Mouse (Mus musculus): Measurements from ENCODE around the gene Il34. TPM values are rescaled to one million over a fixed set of nuclear protein-coding genes. Genes with fewer than 3 reads are reported as not detected.
A peak's percentile ranks its signal among the peaks of the same experiment; 100 is the strongest.

Gene Il34
- polyA plus RNA-seq, 1 experiment from 2014 or later = 5.3 TPM

DNA sequence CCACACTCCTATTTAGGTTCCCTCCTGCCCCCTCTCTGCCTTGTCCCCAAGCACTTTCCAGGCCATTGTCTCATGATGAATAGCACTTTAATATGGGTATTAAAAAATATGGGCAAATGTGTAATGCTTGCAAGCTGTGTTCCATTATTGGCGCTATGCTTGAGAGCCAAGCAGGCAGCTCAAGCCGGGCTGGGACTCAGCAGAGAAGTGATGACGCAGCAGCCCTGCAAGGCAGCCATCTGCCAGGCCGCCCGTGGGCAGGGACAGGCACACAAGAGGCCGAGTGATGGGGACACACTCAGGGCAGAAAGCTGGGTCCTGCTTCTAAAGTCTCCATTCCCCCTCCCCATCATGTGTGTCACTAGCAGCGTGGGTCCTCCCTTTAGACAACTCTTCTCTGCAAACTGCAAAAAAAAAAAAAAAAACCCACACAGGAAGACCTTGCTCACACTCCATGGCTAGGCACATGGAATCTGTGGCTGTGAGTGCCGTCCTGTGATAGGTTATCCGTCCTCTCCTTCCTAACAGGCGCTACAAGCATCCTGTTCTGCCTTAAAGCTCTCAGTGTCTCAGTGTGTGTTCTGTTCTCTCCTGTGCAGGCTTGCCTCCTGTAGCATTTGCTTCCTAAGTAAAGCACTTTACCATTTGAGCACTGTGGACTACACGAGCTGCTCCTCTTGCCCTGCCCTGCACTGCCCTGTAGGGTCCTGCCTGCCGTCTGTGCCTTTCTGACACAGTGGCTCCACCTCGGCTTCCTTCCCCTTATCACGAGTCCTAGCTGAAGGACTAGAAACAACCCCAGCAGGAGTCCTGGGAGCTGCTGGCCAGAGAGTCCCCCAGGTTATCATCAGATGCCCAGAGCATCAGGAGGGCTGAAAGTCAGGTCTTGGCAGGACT lies 100.1 kb downstream of the Il34 start:
- peak overlapping the region; percentile 82 for H3K27ac ChIP-seq (replicated peaks)
- no peak overlapping the region for H3K4me2 ChIP-seq (replicated peaks)
- no peaks in the 10 kb centered on the region for H3K27me3 ChIP-seq
- H3K4me1 ChIP-seq = peaks cover 78% of the 10 kb centered on the region
- ATAC-seq (ENCODE audit: insufficient number of reproducible peaks, low FRiP score, low TSS enrichment, low read depth) = 0 out of 2 replicates have a peak, but pooled peaks have one; percentile 48
- H3K9me3 ChIP-seq (replicated peaks) = no peaks in the 10 kb centered on the region
- no peaks in the 10 kb centered on the region for H3K36me3 ChIP-seq
- WGBS = 39% methylated on average over 14 of the region's 14 CpGs
- H3K9ac ChIP-seq = no peak overlapping the region
- H3K4me3 ChIP-seq (replicated peaks) = no peak overlapping the region

DNA sequence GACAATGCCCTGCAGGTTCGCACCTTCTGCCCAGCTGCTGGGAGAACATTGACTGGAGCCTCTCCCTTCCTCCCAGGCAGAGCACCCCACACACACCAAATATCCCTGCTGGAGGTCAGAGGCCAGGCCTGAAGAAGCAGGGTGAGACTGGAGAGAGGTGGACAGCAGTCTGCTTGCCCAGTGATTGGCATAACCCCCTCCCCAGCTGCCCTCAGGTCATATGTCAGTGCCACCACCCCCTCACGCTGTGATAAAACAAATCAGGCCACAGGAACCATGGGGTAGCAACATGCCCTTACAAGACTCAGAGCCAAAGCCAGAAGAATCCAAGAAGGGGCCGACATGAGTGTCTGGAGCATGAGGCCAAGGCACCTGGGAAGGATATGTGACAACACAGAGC lies 101.6 kb downstream of the Il34 start:
- no peak overlapping the region for H3K4me2 ChIP-seq (replicated peaks)
- no peak overlapping the region for H3K4me3 ChIP-seq (replicated peaks)
- H3K9ac ChIP-seq = no peak overlapping the region
- WGBS = 59% methylated on average over 3 of the region's 3 CpGs
- no peaks in the 10 kb centered on the region for H3K36me3 ChIP-seq
- no peaks in the 10 kb centered on the region for H3K27me3 ChIP-seq
- ATAC-seq (ENCODE audit: insufficient number of reproducible peaks, low FRiP score, low TSS enrichment, low read depth) = no peak
- no peaks in the 10 kb centered on the region for H3K9me3 ChIP-seq (replicated peaks)
- peak overlapping the region; percentile 80 for H3K27ac ChIP-seq (replicated peaks)
- H3K4me1 ChIP-seq = peaks cover 64% of the 10 kb centered on the region

DNA sequence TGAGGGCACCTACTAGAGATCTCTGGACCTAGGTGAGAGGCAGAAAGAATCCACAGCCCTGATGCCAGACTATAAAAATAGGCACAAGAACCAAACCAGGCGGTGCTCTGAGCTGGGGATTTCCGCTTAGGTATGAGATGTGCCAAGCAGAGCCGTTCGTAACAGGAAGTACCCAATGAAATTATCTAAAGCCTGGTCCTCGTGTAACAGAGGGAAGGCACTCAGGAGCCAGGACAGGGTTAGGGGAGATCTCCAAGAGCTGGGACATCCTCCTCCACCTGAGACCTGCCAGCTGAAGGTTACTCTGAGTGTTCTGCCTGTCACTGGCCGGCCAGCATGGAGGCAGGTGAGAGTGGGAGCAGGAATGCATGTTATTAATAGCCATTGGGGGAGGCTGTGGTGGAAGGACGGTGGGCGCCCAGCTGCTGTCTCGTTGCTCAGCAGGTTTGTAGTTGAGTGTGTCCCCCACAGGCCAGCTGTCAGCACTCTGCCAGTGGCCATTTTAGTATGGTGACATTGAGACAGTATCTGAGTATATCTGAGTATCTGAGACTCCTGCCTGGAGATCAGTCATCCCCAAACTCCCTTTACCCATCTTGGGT lies 102.2 kb downstream of the Il34 start:
- no peak for ATAC-seq (ENCODE audit: insufficient number of reproducible peaks, low FRiP score, low TSS enrichment, low read depth)

DNA sequence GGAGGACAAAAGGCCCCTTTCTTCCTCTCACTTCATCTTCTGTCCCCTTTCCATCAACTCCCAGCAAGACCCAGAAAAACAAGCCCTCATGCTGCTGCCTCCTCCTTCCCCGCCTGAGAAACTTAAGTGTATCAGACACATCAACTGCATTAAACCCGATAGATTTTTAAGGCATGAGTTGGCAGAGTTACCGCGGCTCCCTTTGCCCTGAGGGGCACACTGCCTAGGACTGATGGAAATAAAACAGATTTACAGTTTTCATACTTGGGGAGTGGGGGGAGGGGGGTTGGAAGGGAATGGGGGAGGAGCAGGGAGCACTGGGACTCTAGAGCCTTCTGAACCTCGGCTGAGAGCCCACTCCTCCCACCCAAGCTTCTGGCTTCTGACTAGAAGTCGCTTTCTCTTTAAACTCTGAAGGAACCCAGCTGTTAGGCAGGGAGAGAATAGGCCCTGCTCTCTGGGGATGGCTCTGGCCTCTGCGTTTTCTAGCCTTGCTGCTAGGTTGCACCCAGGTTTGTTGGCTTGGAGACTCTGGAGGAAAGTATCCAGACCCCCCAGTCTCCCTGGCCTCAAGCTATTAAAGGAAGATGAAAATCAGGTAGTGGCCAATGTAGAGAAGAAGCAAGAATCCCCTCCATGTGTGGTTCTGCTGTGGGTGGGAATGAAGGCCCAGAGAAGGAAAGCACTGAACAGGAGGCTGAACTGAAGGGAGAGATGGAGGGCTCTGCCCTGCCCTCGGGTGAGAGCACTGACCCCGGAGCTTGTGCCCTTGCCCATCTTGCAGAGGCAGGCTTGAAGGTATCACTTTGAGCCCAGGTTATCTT lies 102.9 kb downstream of the Il34 start:
- 23% methylated on average over 9 of the region's 9 CpGs for WGBS
- no peak overlapping the region for H3K4me2 ChIP-seq (replicated peaks)
- no peaks in the 10 kb centered on the region for H3K27me3 ChIP-seq
- H3K9me3 ChIP-seq (replicated peaks) = no peaks in the 10 kb centered on the region
- peak; percentile 22; the same call in 1 of the 2 replicates for ATAC-seq (ENCODE audit: insufficient number of reproducible peaks, low FRiP score, low TSS enrichment, low read depth)
- H3K4me3 ChIP-seq (replicated peaks) = no peak overlapping the region
- H3K27ac ChIP-seq (replicated peaks) = peak overlapping the region; percentile 80
- peaks cover 62% of the 10 kb centered on the region for H3K4me1 ChIP-seq
- H3K36me3 ChIP-seq = no peaks in the 10 kb centered on the region
- no peak overlapping the region; the same call in 1 of the 2 replicates for H3K9ac ChIP-seq

More for the DNA sequence above, 102.2 kb downstream of the Il34 start:
- Histone ChIP-seq H3K27ac (replicated peaks) (peak overlapping the region; percentile 80), H3K9me3 (replicated peaks) (no peaks in the 10 kb centered on the region), H3K4me2 (replicated peaks) (no peak overlapping the region), H3K27me3 (no peaks in the 10 kb centered on the region), H3K9ac (no peak overlapping the region; the same call in 1 of the 2 replicates), H3K36me3 (no peaks in the 10 kb centered on the region), H3K4me1 (peaks cover 63% of the 10 kb centered on the region), H3K4me3 (replicated peaks) (no peak overlapping the region)
- 57% methylated on average over 9 of the region's 9 CpGs for WGBS

DNA sequence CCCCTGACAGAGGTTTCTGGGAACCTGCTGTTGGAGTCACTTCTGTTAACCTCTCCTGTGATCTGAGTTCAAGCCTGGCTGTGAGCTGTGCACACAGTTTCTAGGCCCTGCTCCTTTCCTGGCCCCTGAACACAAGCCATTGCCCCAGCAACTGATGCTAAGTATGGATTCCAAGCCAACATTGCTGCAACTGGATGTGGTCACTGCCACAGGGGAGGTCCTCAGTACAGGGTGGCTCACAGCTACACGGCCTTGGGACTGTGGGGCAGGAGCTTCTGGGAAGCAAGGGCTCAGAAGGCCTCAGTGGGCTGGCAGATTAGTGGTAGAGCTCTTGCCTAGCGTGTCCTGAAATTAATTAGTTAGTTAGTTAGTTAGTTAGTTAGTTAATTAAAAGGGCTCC lies 105.2 kb downstream of the Il34 start:
- no peak for ATAC-seq (ENCODE audit: insufficient number of reproducible peaks, low FRiP score, low TSS enrichment, low read depth)
- Histone ChIP-seq H3K36me3 (no peaks in the 10 kb centered on the region), H3K9me3 (replicated peaks) (no peaks in the 10 kb centered on the region), H3K4me3 (replicated peaks) (no peak overlapping the region), H3K27me3 (no peaks in the 10 kb centered on the region), H3K9ac (no peak overlapping the region), H3K4me1 (peaks cover 54% of the 10 kb centered on the region), H3K4me2 (replicated peaks) (no peak overlapping the region), H3K27ac (replicated peaks) (no peak overlapping the region)
- WGBS = 88% methylated on average over 2 of the region's 2 CpGs

DNA sequence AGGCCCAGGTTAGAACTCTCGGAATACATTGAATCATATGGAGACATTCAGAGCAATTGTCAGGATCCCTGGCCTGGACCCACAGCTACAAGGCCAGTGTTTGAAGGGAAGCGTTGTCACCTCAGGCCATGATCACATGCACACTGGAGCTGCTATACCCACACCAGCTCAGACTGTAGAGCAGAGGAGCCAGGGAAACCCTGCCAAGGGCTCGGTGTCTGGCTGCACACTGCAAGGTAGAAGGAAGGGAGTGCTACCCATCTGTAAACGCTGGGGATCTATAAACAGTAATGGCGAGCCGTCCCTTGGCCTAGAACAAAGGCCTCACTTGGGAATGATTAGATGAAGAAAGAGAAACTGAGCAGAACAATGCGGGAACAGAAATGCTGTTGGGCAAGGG lies 106.2 kb downstream of the Il34 start:
- H3K4me3 ChIP-seq (replicated peaks) = no peak overlapping the region
- H3K36me3 ChIP-seq = no peaks in the 10 kb centered on the region
- ATAC-seq (ENCODE audit: insufficient number of reproducible peaks, low FRiP score, low TSS enrichment, low read depth) = no peak

DNA sequence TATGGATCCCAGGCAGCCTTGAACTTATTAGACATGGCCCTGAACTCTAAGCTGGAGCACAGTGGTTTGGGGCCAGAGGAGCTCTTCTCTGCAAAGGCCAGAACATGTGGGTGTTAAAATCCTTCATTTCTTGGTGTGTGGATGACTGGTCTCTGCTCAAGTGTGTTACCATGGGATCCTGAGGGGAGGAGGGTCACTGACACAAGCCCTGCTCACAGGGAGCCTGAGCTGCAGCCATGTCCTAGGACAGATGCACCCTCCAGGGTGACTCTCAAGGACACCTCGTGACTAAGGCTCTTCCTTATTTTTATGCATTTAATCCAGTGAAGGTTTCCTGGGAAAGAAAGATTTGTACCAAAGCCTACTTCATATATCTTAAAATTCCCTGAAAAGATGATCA lies 107.6 kb downstream of the Il34 start:
- Histone ChIP-seq H3K9ac (no peak overlapping the region), H3K27ac (replicated peaks) (no peak overlapping the region), H3K27me3 (no peaks in the 10 kb centered on the region), H3K4me2 (replicated peaks) (no peak overlapping the region), H3K36me3 (no peaks in the 10 kb centered on the region), H3K9me3 (replicated peaks) (no peaks in the 10 kb centered on the region), H3K4me3 (replicated peaks) (no peak overlapping the region), H3K4me1 (peaks cover 39% of the 10 kb centered on the region)
- WGBS = 74% methylated on average over 1 of the region's 1 CpGs
- ATAC-seq (ENCODE audit: insufficient number of reproducible peaks, low FRiP score, low TSS enrichment, low read depth) = no peak

More for the DNA sequence above, 106.2 kb downstream of the Il34 start:
- H3K4me1 ChIP-seq = peaks cover 53% of the 10 kb centered on the region
- H3K27me3 ChIP-seq = no peaks in the 10 kb centered on the region
- H3K27ac ChIP-seq (replicated peaks) = no peak overlapping the region
- no peak overlapping the region for H3K4me2 ChIP-seq (replicated peaks)
- WGBS = 81% methylated on average over 7 of the region's 7 CpGs
- H3K9me3 ChIP-seq (replicated peaks) = no peaks in the 10 kb centered on the region
- no peak overlapping the region for H3K9ac ChIP-seq

DNA sequence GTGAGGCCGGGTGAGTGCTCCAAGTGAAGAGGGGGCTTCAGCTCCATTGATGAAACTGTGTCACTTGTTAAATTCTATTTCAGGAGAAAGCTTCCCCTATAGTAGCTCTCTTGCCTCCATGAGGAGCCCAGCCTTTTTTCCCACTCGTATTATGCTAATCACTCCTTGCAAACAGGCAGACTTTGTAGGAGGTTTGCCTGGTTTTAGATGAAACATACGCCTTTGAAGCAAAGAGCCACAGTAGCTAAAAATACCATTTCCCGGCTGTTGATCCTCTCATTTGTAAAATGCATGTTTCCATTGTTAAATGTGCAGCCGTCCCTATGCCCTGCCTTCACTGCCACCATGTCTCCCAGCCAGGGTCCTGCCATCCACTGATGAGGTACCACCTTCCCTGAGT lies 108.2 kb downstream of the Il34 start:
- H3K4me3 ChIP-seq (replicated peaks) = no peak overlapping the region
- H3K27me3 ChIP-seq = no peaks in the 10 kb centered on the region
- no peak overlapping the region for H3K27ac ChIP-seq (replicated peaks)
- H3K9ac ChIP-seq = no peak overlapping the region
- H3K9me3 ChIP-seq (replicated peaks) = no peaks in the 10 kb centered on the region
- 71% methylated on average over 5 of the region's 5 CpGs for WGBS
- peaks cover 33% of the 10 kb centered on the region for H3K4me1 ChIP-seq
- no peak overlapping the region for H3K4me2 ChIP-seq (replicated peaks)
- no peaks in the 10 kb centered on the region for H3K36me3 ChIP-seq
- no peak for ATAC-seq (ENCODE audit: insufficient number of reproducible peaks, low FRiP score, low TSS enrichment, low read depth)

DNA sequence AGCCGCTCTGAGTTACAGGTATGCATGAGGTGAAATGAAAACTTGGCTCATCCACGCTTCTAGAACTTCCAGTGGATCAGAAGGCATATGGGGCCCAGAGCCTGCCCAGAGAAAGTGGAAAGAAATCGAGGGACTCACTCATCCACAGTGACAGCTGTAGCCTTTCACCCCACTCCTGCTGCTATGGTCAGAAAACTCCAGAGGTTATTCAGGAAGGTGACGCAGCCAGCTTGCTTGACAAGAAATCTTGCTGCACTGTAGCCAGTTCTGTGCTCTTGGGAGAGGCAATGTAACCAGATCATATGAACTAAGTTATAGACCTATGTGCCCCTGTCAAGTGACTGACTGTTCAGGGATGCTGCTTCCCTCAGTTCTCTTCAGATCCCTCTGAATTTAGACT lies 109.7 kb downstream of the Il34 start:
- Histone ChIP-seq H3K4me1 (peaks cover 20% of the 10 kb centered on the region), H3K27ac (replicated peaks) (no peak overlapping the region), H3K4me2 (replicated peaks) (no peak overlapping the region), H3K9me3 (replicated peaks) (no peaks in the 10 kb centered on the region), H3K27me3 (no peaks in the 10 kb centered on the region), H3K9ac (no peak overlapping the region), H3K36me3 (no peaks in the 10 kb centered on the region; the same call in 1 of the 2 replicates), H3K4me3 (replicated peaks) (no peak overlapping the region)
- no peak for ATAC-seq (ENCODE audit: insufficient number of reproducible peaks, low FRiP score, low TSS enrichment, low read depth)
- 79% methylated on average over 4 of the region's 4 CpGs for WGBS

DNA sequence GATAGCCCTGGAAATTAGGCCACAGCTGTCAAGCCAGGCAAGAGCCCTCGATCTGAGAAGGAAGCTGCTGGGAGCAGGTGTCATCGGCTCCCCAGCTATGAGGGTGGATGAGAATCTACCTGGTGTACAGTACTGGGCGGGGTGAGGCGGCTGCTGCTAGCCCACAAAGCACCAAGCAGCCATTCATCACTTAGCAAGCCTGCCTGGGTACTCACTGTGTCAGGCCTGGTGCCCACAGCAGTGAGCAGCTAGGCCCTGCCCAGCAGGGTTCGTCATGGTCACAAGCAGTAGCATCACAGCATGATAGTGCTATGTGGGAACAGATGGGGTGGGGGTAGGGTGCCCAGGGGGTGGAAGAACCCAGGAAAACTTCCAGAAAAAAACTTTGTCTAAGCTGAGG lies 110.3 kb downstream of the Il34 start:
- WGBS = 77% methylated on average over 5 of the region's 5 CpGs

DNA sequence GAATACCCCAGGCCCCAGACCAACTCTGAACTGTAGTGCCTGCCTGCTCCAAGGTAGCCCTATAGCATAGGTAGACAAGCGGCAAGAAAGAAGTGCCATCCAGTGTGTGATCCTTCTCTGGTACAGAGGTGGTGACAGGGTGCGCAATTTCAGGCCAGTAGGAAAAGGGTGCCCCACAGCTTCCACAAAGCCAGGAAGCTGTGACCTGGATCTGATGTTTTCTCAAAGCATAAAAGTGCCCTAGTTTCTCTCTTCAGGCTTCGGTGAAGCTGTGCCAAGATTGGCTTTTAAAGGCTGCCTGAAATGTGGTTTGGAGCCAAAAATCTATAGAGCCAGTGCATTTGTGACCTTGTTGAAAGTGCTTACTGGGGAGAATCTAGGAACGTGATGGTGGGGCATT lies 110.9 kb downstream of the Il34 start:
- no peak overlapping the region for H3K9ac ChIP-seq
- no peaks in the 10 kb centered on the region for H3K27me3 ChIP-seq
- H3K4me2 ChIP-seq (replicated peaks) = no peak overlapping the region
- no peak overlapping the region for H3K27ac ChIP-seq (replicated peaks)
- 77% methylated on average over 4 of the region's 4 CpGs for WGBS
- no peaks in the 10 kb centered on the region; the same call in 1 of the 2 replicates for H3K36me3 ChIP-seq
- H3K9me3 ChIP-seq (replicated peaks) = no peaks in the 10 kb centered on the region
- peaks cover 18% of the 10 kb centered on the region for H3K4me1 ChIP-seq
- H3K4me3 ChIP-seq (replicated peaks) = no peak overlapping the region
- ATAC-seq (ENCODE audit: insufficient number of reproducible peaks, low FRiP score, low TSS enrichment, low read depth) = no peak

More for the DNA sequence above, 110.3 kb downstream of the Il34 start:
- Histone ChIP-seq H3K9ac (no peak overlapping the region), H3K27ac (replicated peaks) (no peak overlapping the region), H3K4me1 (peaks cover 18% of the 10 kb centered on the region), H3K4me3 (replicated peaks) (no peak overlapping the region), H3K27me3 (no peaks in the 10 kb centered on the region), H3K9me3 (replicated peaks) (no peaks in the 10 kb centered on the region), H3K4me2 (replicated peaks) (no peak overlapping the region), H3K36me3 (no peaks in the 10 kb centered on the region; the same call in 1 of the 2 replicates)
- no peak for ATAC-seq (ENCODE audit: insufficient number of reproducible peaks, low FRiP score, low TSS enrichment, low read depth)

Data from embryonic facial prominence, embryonic 15.5 days (tissue).